ENCODE assay signal across 9 mouse cellular contexts in the genomic region with DNA sequence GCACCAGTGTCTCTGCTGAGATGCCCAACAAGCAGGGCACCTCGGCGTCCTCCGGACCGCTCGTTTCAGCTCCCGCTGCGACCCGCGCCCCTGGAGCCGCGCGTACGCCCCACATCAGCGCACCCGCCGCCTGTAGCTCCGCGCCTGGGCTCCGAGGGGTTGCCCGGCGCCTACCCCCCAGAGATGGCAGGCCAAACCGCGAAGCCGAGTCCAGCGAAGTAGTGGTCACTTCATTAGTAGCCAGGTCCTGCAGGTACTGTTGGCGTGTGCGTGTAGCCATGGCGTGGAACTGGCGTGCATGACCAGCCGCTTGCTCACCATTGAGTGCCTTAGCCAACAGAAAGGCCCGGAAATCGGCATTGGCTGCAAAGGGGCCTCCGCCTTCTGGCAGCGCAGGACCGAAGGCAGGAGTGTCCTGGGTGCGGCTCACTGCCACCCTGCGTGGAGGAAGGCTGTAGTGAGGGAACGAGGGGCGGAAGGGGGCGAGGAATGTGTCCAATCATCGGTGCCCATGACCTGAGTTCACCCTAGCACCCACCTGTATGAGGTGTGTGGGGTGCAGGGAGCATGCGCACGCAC. TPM values are rescaled to one million over a fixed set of nuclear protein-coding genes. Genes with fewer than 3 reads are reported as not detected.
DNase-seq lines count a peak whose midpoint lies in the region; ATAC-seq lines count a peak whose summit lies in the region.
"Had no signal": no experiment of that assay in that cellular context is flagged by ENCODE, and none has a peak within 500 bp of the region (broad histone marks: within the 10 kb centered on the region; RNA-seq: fewer than 3 reads in every experiment).

No protein-coding gene starts in this region.

- H3K36me3 ChIP-seq in heart, embryonic 15.5 days, result peaks cover 42% of the 10 kb centered on the region
- H3K36me3 ChIP-seq in hindbrain, embryonic 15.5 days, result no peaks in the 10 kb centered on the region
- H3K36me3 ChIP-seq in midbrain, embryonic 15.5 days (replicated peaks), result no peaks in the 10 kb centered on the region

- ATAC-seq in heart, embryonic 15.5 days (replicated peaks; ENCODE audit: insufficient number of reproducible peaks, insufficient read depth, low FRiP score, low read depth), result 0 out of 2 replicates have a peak, but pooled peaks have one; percentile 19
- ATAC-seq in hindbrain, embryonic 15.5 days (ENCODE audit: low FRiP score, low read depth), result no peak
- ATAC-seq in midbrain, embryonic 15.5 days (replicated peaks), result peak; percentile 42
- no peak for ATAC-seq in cerebellum, adult (ENCODE audit: insufficient number of reproducible peaks, low FRiP score, low TSS enrichment)

- no peaks in the 10 kb centered on the region for H3K9me3 ChIP-seq in heart, embryonic 15.5 days (replicated peaks)
- no peaks in the 10 kb centered on the region for H3K9me3 ChIP-seq in hindbrain, embryonic 15.5 days
- no peaks in the 10 kb centered on the region for H3K9me3 ChIP-seq in midbrain, embryonic 15.5 days

- peak overlapping the region; percentile 68 for H3K4me2 ChIP-seq in heart, embryonic 15.5 days
- peak overlapping the region; percentile 74 for H3K4me2 ChIP-seq in hindbrain, embryonic 15.5 days
- H3K4me2 ChIP-seq in midbrain, embryonic 15.5 days, result peak overlapping the region; percentile 52

- peak overlapping the region; percentile 46 for H3K4me3 ChIP-seq in heart, embryonic 15.5 days
- H3K4me3 ChIP-seq in hindbrain, embryonic 15.5 days, result peak overlapping the region; percentile 42
- peak overlapping the region; percentile 33 for H3K4me3 ChIP-seq in midbrain, embryonic 15.5 days

- DNase-seq in heart, postnatal 36 days, result no peak
- peak; percentile 33 for DNase-seq in embryo, embryonic 10.5 days (ENCODE audit: low spot score)
- no peak for DNase-seq in urinary bladder, postnatal 10 days (ENCODE audit: low spot score)
- DNase-seq in c-Kit-positive CD71-positive TER-119-positive erythroid progenitor cells, embryonic 14.5 days (ENCODE audit: low spot score), result no peak

- peaks cover 19% of the 10 kb centered on the region for H3K27me3 ChIP-seq in heart, embryonic 15.5 days
- peaks cover 34% of the 10 kb centered on the region for H3K27me3 ChIP-seq in hindbrain, embryonic 15.5 days
- peaks cover 28% of the 10 kb centered on the region for H3K27me3 ChIP-seq in midbrain, embryonic 15.5 days (replicated peaks)

- WGBS in heart, embryonic 15.5 days, result 34% methylated on average over 43 of the region's 43 CpGs
- WGBS in hindbrain, embryonic 15.5 days, result 15% methylated on average over 43 of the region's 43 CpGs
- WGBS in midbrain, embryonic 15.5 days, result 12% methylated on average over 43 of the region's 43 CpGs

- H3K4me1 ChIP-seq in heart, embryonic 15.5 days (replicated peaks), result peaks cover 14% of the 10 kb centered on the region
- H3K4me1 ChIP-seq in hindbrain, embryonic 15.5 days (replicated peaks), result peaks cover 15% of the 10 kb centered on the region
- H3K4me1 ChIP-seq in midbrain, embryonic 15.5 days, result peaks cover 16% of the 10 kb centered on the region

- H3K27ac ChIP-seq in heart, embryonic 15.5 days, result no peak overlapping the region
- no peak overlapping the region for H3K27ac ChIP-seq in hindbrain, embryonic 15.5 days (replicated peaks)
- H3K27ac ChIP-seq in midbrain, embryonic 15.5 days, result no peak overlapping the region
- H3K27ac ChIP-seq: macrophage had no signal

- intact Hi-C loops in heart, postnatal 36 days (cut with DNase I), result no loop called here

- H3K9ac ChIP-seq in heart, embryonic 15.5 days, result no peak overlapping the region; the same call in 1 of the 2 replicates
- peak overlapping the region; percentile 15 for H3K9ac ChIP-seq in hindbrain, embryonic 15.5 days
- peak overlapping the region; percentile 39; the same call in 1 of the 2 replicates for H3K9ac ChIP-seq in midbrain, embryonic 15.5 days

RNA-seq across cellular contexts. Expression of gene Sipa1, which starts 8.7 kb away (rescaled TPM):
- 20.6 and 33.5 TPM in 2 replicates for polyA plus RNA-seq in heart, embryonic 15.5 days (2015; fragmentation: Nextera tagmentation; extraction: Ambion mirVana)
- 10 to 100 TPM; 19.5 to 29.0 TPM for total RNA-seq in heart, postnatal 36 days (2021)
- 17.1 and 20.1 TPM in 2 replicates for polyA plus RNA-seq in hindbrain, embryonic 15.5 days (2015; fragmentation: Nextera tagmentation; extraction: Ambion mirVana)
- polyA plus RNA-seq in midbrain, embryonic 15.5 days (2015; fragmentation: Nextera tagmentation; extraction: Ambion mirVana), result 17.1 and 19.6 TPM in 2 replicates

RNA-seq across cellular contexts. Expression of gene Rela, which starts 17.5 kb away (rescaled TPM):
- polyA plus RNA-seq in heart, embryonic 15.5 days (2015; fragmentation: Nextera tagmentation; extraction: Ambion mirVana), result 33.2 and 46.7 TPM in 2 replicates
- total RNA-seq in heart, postnatal 36 days (2021), result 10 to 100 TPM; 25.6 to 31.2 TPM
- 34.4 and 37.8 TPM in 2 replicates for polyA plus RNA-seq in hindbrain, embryonic 15.5 days (2015; fragmentation: Nextera tagmentation; extraction: Ambion mirVana)
- 36.9 and 39.2 TPM in 2 replicates for polyA plus RNA-seq in midbrain, embryonic 15.5 days (2015; fragmentation: Nextera tagmentation; extraction: Ambion mirVana)

RNA-seq across cellular contexts. Expression of gene Map3k11, which starts 33.7 kb away (rescaled TPM):
- polyA plus RNA-seq in heart, embryonic 15.5 days (2015; fragmentation: Nextera tagmentation; extraction: Ambion mirVana), result 23.7 and 29.6 TPM in 2 replicates
- total RNA-seq in heart, postnatal 36 days (2021), result 10 to 100 TPM; 26.0 to 29.5 TPM
- polyA plus RNA-seq in hindbrain, embryonic 15.5 days (2015; fragmentation: Nextera tagmentation; extraction: Ambion mirVana), result 12.3 and 13.4 TPM in 2 replicates
- polyA plus RNA-seq in midbrain, embryonic 15.5 days (2015; fragmentation: Nextera tagmentation; extraction: Ambion mirVana), result 12.5 and 14.0 TPM in 2 replicates

RNA-seq across cellular contexts. Expression of gene Pcnx3, which starts 33.9 kb away (rescaled TPM):
- 8.9 and 14.2 TPM in 2 replicates for polyA plus RNA-seq in heart, embryonic 15.5 days (2015; fragmentation: Nextera tagmentation; extraction: Ambion mirVana)
- total RNA-seq in heart, postnatal 36 days (2021), result 10 to 100 TPM; 15.7 to 16.8 TPM
- polyA plus RNA-seq in hindbrain, embryonic 15.5 days (2015; fragmentation: Nextera tagmentation; extraction: Ambion mirVana), result 23.9 and 26.7 TPM in 2 replicates
- 29.2 TPM in 2 replicates for polyA plus RNA-seq in midbrain, embryonic 15.5 days (2015; fragmentation: Nextera tagmentation; extraction: Ambion mirVana)

RNA-seq across cellular contexts. Expression of gene Kat5, which starts 44.8 kb away (rescaled TPM):
- polyA plus RNA-seq in heart, embryonic 15.5 days (2015; fragmentation: Nextera tagmentation; extraction: Ambion mirVana), result 29.6 and 35.3 TPM in 2 replicates
- 10 to 100 TPM; 30.3 to 37.0 TPM for total RNA-seq in heart, postnatal 36 days (2021)
- 67.2 and 69.2 TPM in 2 replicates for polyA plus RNA-seq in hindbrain, embryonic 15.5 days (2015; fragmentation: Nextera tagmentation; extraction: Ambion mirVana)
- polyA plus RNA-seq in midbrain, embryonic 15.5 days (2015; fragmentation: Nextera tagmentation; extraction: Ambion mirVana), result 82.3 and 84.7 TPM in 2 replicates

Comparison
In these comparisons a context has a peak if more than half of its experiments do, and no peak if none do; other contexts are left out.
1. ATAC-seq: peak in heart, embryonic 15.5 days (single experiment) and midbrain, embryonic 15.5 days (single experiment); none in hindbrain, embryonic 15.5 days (single experiment) and cerebellum, adult (single experiment).
2. Peak in every context shown above with its lines, with median percentiles within 50 percentile points of each other: H3K4me2 ChIP-seq and H3K4me3 ChIP-seq.